Mouse (Mus musculus): ENCODE results near the gene Atp1b2. TPM values are rescaled to one million over a fixed set of nuclear protein-coding genes. Genes with fewer than 3 reads are reported as not detected.
"Not testable (repeated sequence)": the region's sequence is repeated elsewhere in the genome, so short reads cannot be mapped to it uniquely, and the experiment has no call there.

Gene Atp1b2
- 10 to 100 TPM; 27.0 to 29.1 TPM for total RNA-seq (2021)

- peak; percentile 79 for DNase-seq
These were observed at the start of gene Atp1b2 for GRCm38 (mm10) chr11:69605726-69606490. TSS of gene Atp1b2 (minus strand) at chr11:69605942.

- no peak for DNase-seq
These were observed 49.0 kb upstream of the Atp1b2 start for GRCm38 (mm10) chr11:69654760-69655159.

- no peak for DNase-seq
These were observed 47.7 kb upstream of the Atp1b2 start for GRCm38 (mm10) chr11:69653399-69653798.

GRCm38 (mm10) chr11:69645860-69646259 lies 40.1 kb upstream of the Atp1b2 start:
- no peak for DNase-seq

- DNase-seq: no peak
These were observed 29.7 kb upstream of the Atp1b2 start for GRCm38 (mm10) chr11:69635471-69635870.

- peak; percentile 74 for DNase-seq
These were observed 27.6 kb upstream of the Atp1b2 start for GRCm38 (mm10) chr11:69633128-69633866.

GRCm38 (mm10) chr11:69632284-69633089 lies 26.7 kb upstream of the Atp1b2 start, which contains the start of gene Fxr2:
TSS of gene Fxr2 (plus strand) at chr11:69632990.
- peak; percentile 100 for DNase-seq

GRCm38 (mm10) chr11:69629802-69630201 lies 24.1 kb upstream of the Atp1b2 start:
- no peak for DNase-seq

- DNase-seq: peak; percentile 78
These were observed 22.5 kb upstream of the Atp1b2 start for GRCm38 (mm10) chr11:69628286-69628685.

- not testable (repeated sequence) for DNase-seq
These were observed 18.6 kb upstream of the Atp1b2 start for GRCm38 (mm10) chr11:69624339-69624738.

- DNase-seq: no peak
These were observed 17.3 kb upstream of the Atp1b2 start for GRCm38 (mm10) chr11:69623006-69623405.

- no peak for DNase-seq
These were observed 16.7 kb upstream of the Atp1b2 start for GRCm38 (mm10) chr11:69622406-69622805.

GRCm38 (mm10) chr11:69621571-69622268 lies 16.0 kb upstream of the Atp1b2 start, which contains the start of gene Sat2:
TSS of gene Sat2 (plus strand) at chr11:69622024.
- DNase-seq: peak; percentile 63

- DNase-seq: no peak
These were observed 14.8 kb upstream of the Atp1b2 start for GRCm38 (mm10) chr11:69620394-69621081.

- no peak for DNase-seq
These were observed 12.1 kb upstream of the Atp1b2 start, which contains the start of gene Shbg for GRCm38 (mm10) chr11:69617805-69618204. TSS of gene Shbg (minus strand) at chr11:69617905.

- DNase-seq: no peak
These were observed 11.0 kb upstream of the Atp1b2 start for GRCm38 (mm10) chr11:69616781-69617180.

- DNase-seq: not testable (repeated sequence)
These were observed 8.5 kb upstream of the Atp1b2 start for GRCm38 (mm10) chr11:69614257-69614588.

GRCm38 (mm10) chr11:69613553-69614256 lies 8.0 kb upstream of the Atp1b2 start:
- DNase-seq: peak; percentile 94

- DNase-seq: no peak
These were observed 5.2 kb upstream of the Atp1b2 start for GRCm38 (mm10) chr11:69610899-69611298.

- no peak for DNase-seq
These were observed 3.7 kb upstream of the Atp1b2 start for GRCm38 (mm10) chr11:69609416-69609815.

GRCm38 (mm10) chr11:69608525-69608924 lies 2.8 kb upstream of the Atp1b2 start:
- no peak for DNase-seq
